Mouse (Mus musculus): Measurements from ENCODE around the gene Spata31d1a. TPM values are rescaled to one million over a fixed set of nuclear protein-coding genes. Genes with fewer than 3 reads are reported as not detected.
A peak's percentile ranks its signal among the peaks of the same experiment; 100 is the strongest.
"Not testable (repeated sequence)": the region's sequence is repeated elsewhere in the genome, so short reads cannot be mapped to it uniquely, and the experiment has no call there.

Gene Spata31d1a
- polyA plus RNA-seq, 1 experiment from 2014 or later, result 0.12 TPM

DNA sequence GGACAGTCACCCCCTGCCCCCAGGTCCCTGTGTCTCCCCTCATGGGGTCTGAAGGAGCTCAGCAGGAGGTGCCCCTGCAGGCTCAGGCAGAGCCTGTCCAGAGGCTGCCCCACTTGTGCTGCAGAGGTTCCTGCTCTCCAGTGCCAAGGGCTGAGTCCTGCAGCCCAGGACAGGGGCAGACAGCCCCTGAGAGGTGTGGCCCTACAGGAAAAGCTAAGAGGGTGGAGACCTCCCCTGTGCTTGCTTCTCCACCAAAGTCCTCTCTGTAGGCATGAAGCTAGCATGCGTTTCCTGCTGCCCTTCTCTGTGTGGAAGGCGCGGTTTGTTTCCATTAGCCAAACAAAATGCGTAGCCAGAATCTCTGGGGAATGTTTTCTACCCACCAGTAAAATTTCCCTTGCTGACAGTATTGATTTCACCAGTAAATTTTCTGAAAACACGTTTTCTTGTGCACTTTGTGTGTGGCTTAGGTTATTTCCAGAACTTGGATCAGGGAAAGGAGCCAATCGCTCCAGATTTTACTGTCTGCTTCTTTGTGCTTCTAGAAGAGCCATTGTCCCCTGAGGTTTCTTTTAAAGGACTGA lies 8.8 kb upstream of the Spata31d1a start:
- H3K4me2 ChIP-seq (ENCODE audit: low read depth, low read length); H3K9me3 ChIP-seq (replicated peaks; ENCODE audit: control insufficient read depth, low read length); H3K27ac ChIP-seq (ENCODE audit: low read length); H3K36me3 ChIP-seq (ENCODE audit: control insufficient read depth, insufficient read depth); H3K4me3 ChIP-seq (ENCODE audit: low read depth, low read length); H3K27me3 ChIP-seq (ENCODE audit: control insufficient read depth, insufficient read depth, low read depth, low read length); H3K9ac ChIP-seq (ENCODE audit: low read depth, low read length): not testable (repeated sequence)
- ATAC-seq (ENCODE audit: low read depth), result peak; percentile 48; the same call in 1 of the 2 replicates
- peaks cover 12% of the 10 kb centered on the region for H3K4me1 ChIP-seq (ENCODE audit: control insufficient read depth, low read depth, low read length)
- WGBS (ENCODE audit: insufficient replicate concordance), result 15% methylated on average over 6 of the region's 6 CpGs

DNA sequence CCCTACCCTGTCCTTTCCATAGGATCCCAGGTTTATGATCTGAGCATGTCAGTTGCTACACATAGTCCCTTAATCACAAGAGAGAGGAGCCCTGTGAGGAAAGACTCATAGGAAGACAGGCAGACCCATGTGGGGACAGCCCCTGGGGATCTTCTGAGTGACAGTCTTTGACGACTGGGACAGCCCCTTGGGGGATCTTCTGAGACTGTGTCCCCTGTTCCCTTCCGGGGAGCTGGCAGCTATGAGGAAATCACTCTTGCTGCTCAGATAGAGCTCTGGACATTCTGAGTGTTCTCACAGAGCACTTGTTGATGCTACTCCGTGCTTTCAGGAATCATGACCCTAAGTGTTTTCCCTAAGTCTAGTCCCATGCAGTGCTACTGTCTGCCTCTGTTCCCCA lies 3.6 kb upstream of the Spata31d1a start:
- no peaks in the 10 kb centered on the region for H3K27me3 ChIP-seq (ENCODE audit: control insufficient read depth, insufficient read depth, low read depth, low read length)
- H3K4me3 ChIP-seq (ENCODE audit: low read depth, low read length), result no peak overlapping the region
- no peak overlapping the region for H3K4me2 ChIP-seq (ENCODE audit: low read depth, low read length)
- WGBS (ENCODE audit: insufficient replicate concordance), result 40% methylated on average over 3 of the region's 3 CpGs
- no peak overlapping the region for H3K9ac ChIP-seq (ENCODE audit: low read depth, low read length)
- ATAC-seq (ENCODE audit: low read depth), result no peak
- H3K27ac ChIP-seq (ENCODE audit: low read length), result no peak overlapping the region
- H3K4me1 ChIP-seq (ENCODE audit: control insufficient read depth, low read depth, low read length), result no peaks in the 10 kb centered on the region
- no peaks in the 10 kb centered on the region for H3K9me3 ChIP-seq (replicated peaks; ENCODE audit: control insufficient read depth, low read length)
- no peaks in the 10 kb centered on the region for H3K36me3 ChIP-seq (ENCODE audit: control insufficient read depth, insufficient read depth)

GRCm38 (mm10) chr13:59711984-59712383 lies 1.9 kb upstream of the Spata31d1a start, which contains the start of gene Spata31d1b:
Gene Spata31d1b, plus strand, starts transcription at chr13:59712284.
- H3K27ac ChIP-seq (ENCODE audit: low read length); H3K9ac ChIP-seq (ENCODE audit: low read depth, low read length); H3K27me3 ChIP-seq (ENCODE audit: control insufficient read depth, insufficient read depth, low read depth, low read length); ATAC-seq (ENCODE audit: low read depth); H3K4me2 ChIP-seq (ENCODE audit: low read depth, low read length); H3K4me1 ChIP-seq (ENCODE audit: control insufficient read depth, low read depth, low read length); H3K36me3 ChIP-seq (ENCODE audit: control insufficient read depth, insufficient read depth); H3K4me3 ChIP-seq (ENCODE audit: low read depth, low read length); H3K9me3 ChIP-seq (replicated peaks; ENCODE audit: control insufficient read depth, low read length): not testable (repeated sequence)
- WGBS (ENCODE audit: insufficient replicate concordance), result 50% methylated on average over 3 of the region's 3 CpGs

GRCm38 (mm10) chr13:59704562-59704961 lies 5.6 kb downstream of the Spata31d1a start:
- Histone ChIP-seq H3K4me2 (ENCODE audit: low read depth, low read length) (no peak overlapping the region), H3K4me3 (ENCODE audit: low read depth, low read length) (no peak overlapping the region), H3K27ac (ENCODE audit: low read length) (no peak overlapping the region), H3K27me3 (ENCODE audit: control insufficient read depth, insufficient read depth, low read depth, low read length) (peaks cover 18% of the 10 kb centered on the region), H3K9ac (ENCODE audit: low read depth, low read length) (no peak overlapping the region), H3K9me3 (replicated peaks; ENCODE audit: control insufficient read depth, low read length) (no peaks in the 10 kb centered on the region), H3K36me3 (ENCODE audit: control insufficient read depth, insufficient read depth) (no peaks in the 10 kb centered on the region), H3K4me1 (ENCODE audit: control insufficient read depth, low read depth, low read length) (no peaks in the 10 kb centered on the region)
- WGBS (ENCODE audit: insufficient replicate concordance), result 13% methylated on average over 12 of the region's 12 CpGs
- ATAC-seq (ENCODE audit: low read depth), result no peak

DNA sequence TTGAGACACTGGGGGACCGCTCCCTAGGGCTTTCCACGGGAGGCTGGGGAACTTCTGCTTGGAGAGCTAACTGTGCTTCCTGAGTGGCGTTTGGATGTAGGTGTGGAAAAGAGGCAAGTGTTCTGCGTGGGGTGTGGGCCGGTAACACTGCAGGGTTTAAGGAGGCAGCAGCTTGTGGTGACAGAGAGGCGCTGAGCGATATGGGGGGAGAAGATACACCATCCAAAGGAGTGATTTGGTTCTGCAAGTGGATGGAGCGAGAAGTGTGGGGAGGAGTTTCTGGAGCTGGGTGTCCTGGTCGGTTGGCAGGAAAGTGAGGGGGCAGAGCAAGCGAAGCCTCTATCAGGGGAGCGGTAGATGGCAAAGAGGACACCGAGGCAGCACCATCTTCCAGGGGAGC lies 6.6 kb downstream of the Spata31d1a start:
- Histone ChIP-seq H3K27me3 (ENCODE audit: control insufficient read depth, insufficient read depth, low read depth, low read length) (peaks cover 18% of the 10 kb centered on the region), H3K9ac (ENCODE audit: low read depth, low read length) (no peak overlapping the region), H3K27ac (ENCODE audit: low read length) (no peak overlapping the region), H3K9me3 (replicated peaks; ENCODE audit: control insufficient read depth, low read length) (no peaks in the 10 kb centered on the region), H3K4me2 (ENCODE audit: low read depth, low read length) (no peak overlapping the region), H3K36me3 (ENCODE audit: control insufficient read depth, insufficient read depth) (no peaks in the 10 kb centered on the region), H3K4me3 (ENCODE audit: low read depth, low read length) (no peak overlapping the region), H3K4me1 (ENCODE audit: control insufficient read depth, low read depth, low read length) (no peaks in the 10 kb centered on the region)
- no peak for ATAC-seq (ENCODE audit: low read depth)
- 66% methylated on average over 12 of the region's 12 CpGs for WGBS (ENCODE audit: insufficient replicate concordance)

DNA sequence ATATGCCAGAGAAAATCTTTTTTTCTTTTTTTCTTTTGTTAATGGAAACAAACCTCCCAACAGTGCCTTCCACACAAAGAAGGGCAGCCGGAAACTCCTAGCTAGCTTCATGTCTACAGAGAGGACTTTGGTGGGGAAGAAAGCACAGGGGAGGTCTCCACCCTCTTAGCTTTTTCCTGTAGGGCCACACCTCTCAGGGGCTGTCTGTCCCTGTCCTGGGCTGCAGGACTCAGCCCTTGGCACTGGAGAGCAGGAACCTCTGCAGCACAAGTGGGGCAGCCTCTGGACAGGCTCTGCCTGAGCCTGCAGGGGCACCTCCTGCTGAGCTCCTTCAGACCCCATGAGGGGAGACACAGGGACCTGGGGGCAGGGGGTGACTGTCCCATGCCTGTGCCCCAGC lies 10.0 kb downstream of the Spata31d1a start:
- ATAC-seq (ENCODE audit: low read depth); H3K9ac ChIP-seq (ENCODE audit: low read depth, low read length); H3K4me2 ChIP-seq (ENCODE audit: low read depth, low read length); H3K36me3 ChIP-seq (ENCODE audit: control insufficient read depth, insufficient read depth); H3K9me3 ChIP-seq (replicated peaks; ENCODE audit: control insufficient read depth, low read length); H3K27ac ChIP-seq (ENCODE audit: low read length); H3K4me3 ChIP-seq (ENCODE audit: low read depth, low read length); H3K4me1 ChIP-seq (ENCODE audit: control insufficient read depth, low read depth, low read length): not testable (repeated sequence)
- H3K27me3 ChIP-seq (ENCODE audit: control insufficient read depth, insufficient read depth, low read depth, low read length), result peaks cover 18% of the 10 kb centered on the region
- 50% methylated on average over 1 of the region's 1 CpGs for WGBS (ENCODE audit: insufficient replicate concordance)

DNA sequence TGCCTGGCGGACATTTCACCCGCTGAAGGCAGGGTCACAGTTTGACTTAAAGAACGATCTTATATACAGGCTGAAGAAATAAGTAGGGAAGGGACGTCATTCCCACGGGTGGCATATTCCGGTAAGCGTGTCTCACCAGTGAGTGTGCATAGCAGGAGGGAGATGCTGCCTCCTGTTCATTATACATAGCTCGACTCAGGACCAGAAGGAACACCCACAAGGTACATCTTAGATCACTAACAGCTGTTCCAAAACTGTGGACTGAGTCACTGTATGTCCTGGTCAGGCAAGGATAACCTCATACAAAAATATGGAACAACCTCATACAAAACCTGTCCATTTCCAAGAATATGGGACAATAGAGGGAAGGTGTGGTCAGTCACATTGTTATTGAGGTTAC lies 11.0 kb downstream of the Spata31d1a start:
- no peak for ATAC-seq (ENCODE audit: low read depth)
- Histone ChIP-seq H3K27me3 (ENCODE audit: control insufficient read depth, insufficient read depth, low read depth, low read length) (peaks cover 9% of the 10 kb centered on the region), H3K4me2 (ENCODE audit: low read depth, low read length) (no peak overlapping the region), H3K9ac (ENCODE audit: low read depth, low read length) (no peak overlapping the region), H3K4me3 (ENCODE audit: low read depth, low read length) (no peak overlapping the region), H3K4me1 (ENCODE audit: control insufficient read depth, low read depth, low read length) (no peaks in the 10 kb centered on the region), H3K27ac (ENCODE audit: low read length) (no peak overlapping the region), H3K36me3 (ENCODE audit: control insufficient read depth, insufficient read depth) (no peaks in the 10 kb centered on the region), H3K9me3 (replicated peaks; ENCODE audit: control insufficient read depth, low read length) (no peaks in the 10 kb centered on the region)
- WGBS (ENCODE audit: insufficient replicate concordance), result 76% methylated on average over 8 of the region's 8 CpGs

- no peak overlapping the region for H3K4me3 ChIP-seq (ENCODE audit: low read depth, low read length)
- no peak overlapping the region for H3K9ac ChIP-seq (ENCODE audit: low read depth, low read length)
- 72% methylated on average over 7 of the region's 7 CpGs for WGBS (ENCODE audit: insufficient replicate concordance)
- H3K27me3 ChIP-seq (ENCODE audit: control insufficient read depth, insufficient read depth, low read depth, low read length), result no peaks in the 10 kb centered on the region; the same call in 1 of the 2 replicates
- no peak for ATAC-seq (ENCODE audit: low read depth)
- H3K4me2 ChIP-seq (ENCODE audit: low read depth, low read length), result no peak overlapping the region
- H3K4me1 ChIP-seq (ENCODE audit: control insufficient read depth, low read depth, low read length), result no peaks in the 10 kb centered on the region
- H3K27ac ChIP-seq (ENCODE audit: low read length), result no peak overlapping the region
- no peaks in the 10 kb centered on the region for H3K36me3 ChIP-seq (ENCODE audit: control insufficient read depth, insufficient read depth)
- H3K9me3 ChIP-seq (replicated peaks; ENCODE audit: control insufficient read depth, low read length), result no peaks in the 10 kb centered on the region
Measured at GRCm38 (mm10) chr13:59695781-59696180, 14.3 kb downstream of the Spata31d1a start.

- Histone ChIP-seq H3K4me3 (ENCODE audit: low read depth, low read length) (no peak within 1 kb of the TSS), H3K9me3 (replicated peaks; ENCODE audit: control insufficient read depth, low read length) (no peaks in the 10 kb centered on the region), H3K27ac (ENCODE audit: low read length) (no peak within 1 kb of the TSS), H3K27me3 (ENCODE audit: control insufficient read depth, insufficient read depth, low read depth, low read length) (no peaks in the 10 kb centered on the region; the same call in 1 of the 2 replicates), H3K36me3 (ENCODE audit: control insufficient read depth, insufficient read depth) (no peaks in the 10 kb centered on the region), H3K9ac (ENCODE audit: low read depth, low read length) (no peak within 1 kb of the TSS), H3K4me2 (ENCODE audit: low read depth, low read length) (no peak within 1 kb of the TSS), H3K4me1 (ENCODE audit: control insufficient read depth, low read depth, low read length) (no peaks in the 10 kb centered on the region)
- ATAC-seq (ENCODE audit: low read depth), result no peak
- WGBS (ENCODE audit: insufficient replicate concordance), result 70% methylated on average over 3 of the region's 3 CpGs
Measured at GRCm38 (mm10) chr13:59694008-59694407, 16.1 kb downstream of the Spata31d1a start, which contains the start of gene 4921517D22Rik. Gene 4921517D22Rik, minus strand, starts transcription at chr13:59694108.
